Mouse (Mus musculus): ENCODE measurements around the gene Shisa5.

DNA sequence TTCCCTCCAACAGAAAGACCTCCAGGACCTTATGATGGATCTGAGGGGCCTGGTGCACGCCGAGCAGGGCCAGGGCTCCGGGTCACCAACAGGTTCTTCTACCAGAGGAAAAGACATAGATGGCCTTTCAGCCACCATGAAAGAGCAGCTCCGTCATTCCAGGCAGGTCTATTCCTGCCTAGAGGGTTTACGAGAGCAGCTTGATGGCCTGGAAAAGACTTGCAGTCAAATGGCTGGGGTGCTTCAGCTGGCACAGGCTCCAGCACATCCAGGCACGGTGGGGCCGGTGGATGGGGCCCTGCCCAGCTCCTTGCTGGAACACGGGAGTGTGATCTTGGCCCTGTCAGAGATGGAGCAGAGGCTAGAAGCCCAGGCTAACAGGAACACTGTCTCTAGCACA lies 53.4 kb downstream of the Shisa5 start:
- TF ChIP-seq GATA1 (IDR thresholded peaks at IDR 0.05; ENCODE audit: low read length) (no peak), TAL1 (IDR thresholded peaks at IDR 0.05; ENCODE audit: low read length) (no peak)
